Mouse (Mus musculus): ENCODE results near the gene Mlx.
"Not testable (repeated sequence)": the region's sequence is repeated elsewhere in the genome, so short reads cannot be mapped to it uniquely, and the experiment has no call there.

Mlx gene

GRCm38 (mm10) chr11:101095314-101096024 lies 8.4 kb downstream of the Mlx start, which contains the start of gene Psmc3ip:
TSS of gene Psmc3ip (minus strand) at chr11:101095436.
- DNase-seq (ENCODE audit: low spot score in 2 of 2): peak; percentile 92 to 94

GRCm38 (mm10) chr11:101098231-101098630 lies 11.2 kb downstream of the Mlx start:
- DNase-seq (ENCODE audit: low spot score in 2 of 2): no peak

GRCm38 (mm10) chr11:101103011-101103410 lies 15.9 kb downstream of the Mlx start:
- peak in 1 of 2 experiments; percentile 31 for DNase-seq (ENCODE audit: low spot score in 2 of 2)

GRCm38 (mm10) chr11:101109351-101109750 lies 22.3 kb downstream of the Mlx start:
- no peak for DNase-seq (ENCODE audit: low spot score in 2 of 2)

- no peak for DNase-seq (ENCODE audit: low spot score in 2 of 2)
Observed at GRCm38 (mm10) chr11:101110708-101111107, 23.6 kb downstream of the Mlx start.

GRCm38 (mm10) chr11:101111178-101111577 lies 24.1 kb downstream of the Mlx start:
- no peak for DNase-seq (ENCODE audit: low spot score in 2 of 2)

GRCm38 (mm10) chr11:101112186-101112585 lies 25.1 kb downstream of the Mlx start:
- no peak for DNase-seq (ENCODE audit: low spot score in 2 of 2)

- no peak for DNase-seq (ENCODE audit: low spot score in 2 of 2)
Observed at GRCm38 (mm10) chr11:101115564-101115963, 28.5 kb downstream of the Mlx start.

GRCm38 (mm10) chr11:101118105-101118504 lies 31.0 kb downstream of the Mlx start:
- DNase-seq (ENCODE audit: low spot score in 2 of 2): no peak

GRCm38 (mm10) chr11:101119131-101119760 lies 32.2 kb downstream of the Mlx start:
- no peak for DNase-seq (ENCODE audit: low spot score in 2 of 2)

- DNase-seq (ENCODE audit: low spot score in 2 of 2): peak; percentile 98
Observed at GRCm38 (mm10) chr11:101119761-101120544, 32.9 kb downstream of the Mlx start, which contains the start of the genes Retreg3 and Tubg1. TSS of gene Retreg3 (minus strand) at chr11:101119893. TSS of gene Tubg1 (plus strand) at chr11:101119938.

GRCm38 (mm10) chr11:101120545-101121188 lies 33.6 kb downstream of the Mlx start:
- DNase-seq (ENCODE audit: low spot score in 2 of 2): no peak

GRCm38 (mm10) chr11:101124494-101124893 lies 37.4 kb downstream of the Mlx start:
- DNase-seq (ENCODE audit: low spot score in 2 of 2): not testable (repeated sequence)

GRCm38 (mm10) chr11:101125008-101125407 lies 37.9 kb downstream of the Mlx start:
- DNase-seq (ENCODE audit: low spot score in 2 of 2): not testable (repeated sequence)

GRCm38 (mm10) chr11:101127075-101127474 lies 40.0 kb downstream of the Mlx start:
- no peak for DNase-seq (ENCODE audit: low spot score in 2 of 2)

- DNase-seq (ENCODE audit: low spot score in 2 of 2): no peak
Observed at GRCm38 (mm10) chr11:101128996-101129577, 42.0 kb downstream of the Mlx start.

- peak in 1 of 2 experiments; percentile 33 for DNase-seq (ENCODE audit: low spot score in 2 of 2)
Observed at GRCm38 (mm10) chr11:101130056-101130756, 43.1 kb downstream of the Mlx start.

GRCm38 (mm10) chr11:101131187-101131586 lies 44.1 kb downstream of the Mlx start:
- DNase-seq (ENCODE audit: low spot score in 2 of 2): no peak

GRCm38 (mm10) chr11:101131701-101132100 lies 44.6 kb downstream of the Mlx start:
- DNase-seq (ENCODE audit: low spot score in 2 of 2): no peak

- no peak for DNase-seq (ENCODE audit: low spot score in 2 of 2)
Observed at GRCm38 (mm10) chr11:101133037-101133436, 46.0 kb downstream of the Mlx start.

Measured in urinary bladder, postnatal 36 days (tissue).